Mouse (Mus musculus) embryonic facial prominence, embryonic 12.5 days (tissue): ENCODE results near the gene Robo1. TPM values are rescaled to one million over a fixed set of nuclear protein-coding genes. Genes with fewer than 3 reads are reported as not detected.

Experiments
- ATAC-seq: fragments of 200-750 bp; cut with Nextera tagmentation; 2 replicates; pipeline ENCODE4 v1.8.0; 2017; ENCODE audit not compliant: insufficient number of reproducible peaks, insufficient read depth, low FRiP score, low TSS enrichment
- H3K27ac ChIP-seq: fragments of 300-500 bp; sonication (generic); 2 replicates; pipeline ENCODE4 v1.5.1; 2016; ENCODE audit warnings: mild to moderate bottlenecking
- H3K27me3 ChIP-seq: fragments of 300-500 bp; sonication (generic); 2 replicates; pipeline ENCODE4 v1.6.1; 2016; ENCODE audit warnings: mild to moderate bottlenecking, moderate library complexity
- H3K36me3 ChIP-seq: fragments of 300-500 bp; sonication (generic); 2 replicates; pipeline ENCODE4 v1.6.1; 2016; ENCODE audit warnings: mild to moderate bottlenecking
- H3K4me1 ChIP-seq: fragments of 300-500 bp; sonication (generic); 2 replicates; pipeline ENCODE4 v1.6.1; 2016
- H3K4me2 ChIP-seq: fragments of 300-500 bp; sonication (generic); replicated peaks from 2 replicates; pipeline ENCODE4 v1.6.1; 2016; ENCODE audit warnings: mild to moderate bottlenecking, moderate library complexity
- H3K4me3 ChIP-seq: fragments of 300-500 bp; sonication (generic); 2 replicates; pipeline ENCODE4 v1.5.1; 2016; ENCODE audit warnings: mild to moderate bottlenecking
- H3K9ac ChIP-seq: fragments of 300-500 bp; sonication (generic); 2 replicates; pipeline ENCODE4 v1.6.1; 2016; ENCODE audit warnings: mild to moderate bottlenecking, moderate library complexity
- H3K9me3 ChIP-seq: fragments of 300-500 bp; sonication (generic); 2 replicates; pipeline ENCODE4 v1.6.1; 2016; ENCODE audit warnings: mild to moderate bottlenecking, moderate library complexity
- WGBS: fragments of 180-500 bp; shearing (Covaris S2); methylation state at CpG from one replicate; pipeline ENCODE4 v1.1.7; 2016; 5-methylcytosine and 5-hydroxymethylcytosine counted together
- polyA plus RNA-seq: library from polyadenylated mRNA; unstranded; fragments of >200 nt; fragmentation: Nextera tagmentation; extraction: Ambion mirVana; gene quantifications from 2 replicates; pipeline ENCODE4 v1.2.1, GENCODE M21; 2016

The Robo1 gene
- polyA plus RNA-seq, 1 experiment from 2014 or later, result 77.9 TPM

GRCm38 (mm10) chr16:72934908-72935307 lies 626.8 kb downstream of the Robo1 start:
- H3K27ac ChIP-seq, result no peak overlapping the region
- no peak overlapping the region for H3K4me2 ChIP-seq
- H3K27me3 ChIP-seq, result no peaks in the 10 kb centered on the region
- peaks cover 19% of the 10 kb centered on the region; the same call in 1 of the 2 replicates for H3K4me1 ChIP-seq
- H3K4me3 ChIP-seq, result no peak overlapping the region
- H3K36me3 ChIP-seq, result 0 out of 2 replicates have a peak, but pooled peaks cover 5% of the 10 kb centered on the region
- H3K9me3 ChIP-seq, result no peaks in the 10 kb centered on the region
- H3K9ac ChIP-seq, result no peak overlapping the region
- ATAC-seq, result no peak

DNA sequence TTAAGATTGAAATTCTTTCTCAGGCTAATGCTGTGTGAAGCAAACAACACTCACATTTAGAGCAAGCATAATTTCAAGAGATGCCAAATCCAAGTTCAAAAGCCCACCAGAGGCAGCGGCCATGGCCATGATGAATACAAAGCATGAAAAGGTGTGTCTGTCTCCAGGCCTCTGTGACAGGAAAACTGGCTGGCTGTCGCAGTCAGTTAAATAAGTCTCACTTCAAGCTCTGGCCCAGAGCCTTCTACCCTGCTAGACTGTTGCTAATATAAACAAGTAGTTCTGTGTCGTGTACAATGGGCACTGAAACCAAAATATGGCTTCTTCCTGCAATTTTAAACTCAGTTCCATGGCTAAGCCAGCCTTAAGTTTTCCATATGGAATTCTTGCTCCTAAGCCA lies 629.1 kb downstream of the Robo1 start:
- Histone ChIP-seq H3K36me3 (0 out of 2 replicates have a peak, but pooled peaks cover 5% of the 10 kb centered on the region), H3K27me3 (no peaks in the 10 kb centered on the region), H3K27ac (peak overlapping the region; percentile 63; the same call in 1 of the 2 replicates), H3K9me3 (no peaks in the 10 kb centered on the region), H3K4me1 (peaks cover 13% of the 10 kb centered on the region; the same call in 1 of the 2 replicates), H3K9ac (no peak overlapping the region), H3K4me2 (no peak overlapping the region), H3K4me3 (no peak overlapping the region)
- 39% methylated on average over 3 of the region's 3 CpGs for WGBS
- ATAC-seq, result no peak

- H3K9me3 ChIP-seq, result no peaks in the 10 kb centered on the region
- H3K4me1 ChIP-seq, result peaks cover 13% of the 10 kb centered on the region; the same call in 1 of the 2 replicates
- no peak overlapping the region for H3K4me3 ChIP-seq
- WGBS, result 90% methylated on average over 3 of the region's 3 CpGs
- no peaks in the 10 kb centered on the region for H3K36me3 ChIP-seq
- ATAC-seq, result no peak
- no peak overlapping the region for H3K9ac ChIP-seq
- H3K27me3 ChIP-seq, result no peaks in the 10 kb centered on the region
- no peak overlapping the region for H3K27ac ChIP-seq
- H3K4me2 ChIP-seq, result no peak overlapping the region
Observed at GRCm38 (mm10) chr16:72939862-72940261, 631.8 kb downstream of the Robo1 start.

GRCm38 (mm10) chr16:72940786-72941185 lies 632.7 kb downstream of the Robo1 start:
- no peaks in the 10 kb centered on the region for H3K9me3 ChIP-seq
- no peak overlapping the region for H3K27ac ChIP-seq
- peaks cover 13% of the 10 kb centered on the region; the same call in 1 of the 2 replicates for H3K4me1 ChIP-seq
- no peaks in the 10 kb centered on the region for H3K36me3 ChIP-seq
- no peak for ATAC-seq
- H3K9ac ChIP-seq, result no peak overlapping the region
- no peak overlapping the region for H3K4me3 ChIP-seq
- no peak overlapping the region for H3K4me2 ChIP-seq
- WGBS, result 89% methylated on average over 8 of the region's 8 CpGs
- H3K27me3 ChIP-seq, result no peaks in the 10 kb centered on the region

DNA sequence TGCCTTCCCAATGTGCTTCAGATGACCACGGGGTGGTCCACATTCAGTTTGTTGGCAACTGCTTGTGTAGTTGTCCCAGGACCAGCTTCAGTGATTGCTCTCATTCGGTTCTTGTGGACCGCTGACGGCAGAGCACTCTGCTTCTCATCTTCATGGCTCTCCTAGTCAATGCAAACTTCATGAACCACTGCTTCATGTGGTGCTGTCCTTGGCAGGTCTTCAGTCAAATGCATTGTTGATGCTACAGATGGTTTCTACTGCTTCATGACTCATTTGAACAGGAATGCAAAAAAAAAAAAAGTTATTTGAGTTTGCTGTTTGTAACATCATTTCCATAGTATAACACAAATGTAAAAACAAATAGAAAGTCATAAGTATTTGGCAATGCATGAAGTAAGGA lies 636.3 kb downstream of the Robo1 start:
- no peak for ATAC-seq
- Histone ChIP-seq H3K4me3 (no peak overlapping the region), H3K27ac (no peak overlapping the region), H3K9ac (no peak overlapping the region), H3K36me3 (no peaks in the 10 kb centered on the region), H3K9me3 (no peaks in the 10 kb centered on the region), H3K4me1 (no peaks in the 10 kb centered on the region), H3K4me2 (no peak overlapping the region), H3K27me3 (no peaks in the 10 kb centered on the region)
- WGBS, result 97% methylated on average over 4 of the region's 4 CpGs

DNA sequence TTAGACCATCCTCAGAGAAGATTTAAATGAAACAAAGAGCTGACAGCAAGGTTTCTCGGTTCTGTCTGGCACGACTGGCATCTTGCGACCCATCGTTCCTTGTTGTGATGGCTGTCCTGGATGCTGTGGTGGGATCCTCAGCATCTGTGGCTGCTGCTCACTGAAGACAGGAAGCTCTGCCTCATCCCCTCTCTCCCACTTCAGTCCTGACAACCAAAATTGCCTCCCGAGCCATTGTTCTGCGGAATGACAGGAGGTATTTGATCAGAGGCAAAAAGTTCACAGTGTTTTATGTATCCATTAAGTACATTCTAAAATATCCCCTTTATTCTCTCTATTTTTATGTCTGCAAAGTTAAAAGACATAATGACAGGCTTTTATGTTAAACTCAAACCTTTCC lies 643.9 kb downstream of the Robo1 start:
- H3K9me3 ChIP-seq, result no peaks in the 10 kb centered on the region
- 73% methylated on average over 6 of the region's 6 CpGs for WGBS
- H3K36me3 ChIP-seq, result no peaks in the 10 kb centered on the region
- H3K27me3 ChIP-seq, result no peaks in the 10 kb centered on the region
- H3K27ac ChIP-seq, result no peak overlapping the region
- no peak overlapping the region for H3K4me2 ChIP-seq
- H3K4me1 ChIP-seq, result no peaks in the 10 kb centered on the region
- no peak for ATAC-seq
- H3K4me3 ChIP-seq, result no peak overlapping the region
- no peak overlapping the region for H3K9ac ChIP-seq

DNA sequence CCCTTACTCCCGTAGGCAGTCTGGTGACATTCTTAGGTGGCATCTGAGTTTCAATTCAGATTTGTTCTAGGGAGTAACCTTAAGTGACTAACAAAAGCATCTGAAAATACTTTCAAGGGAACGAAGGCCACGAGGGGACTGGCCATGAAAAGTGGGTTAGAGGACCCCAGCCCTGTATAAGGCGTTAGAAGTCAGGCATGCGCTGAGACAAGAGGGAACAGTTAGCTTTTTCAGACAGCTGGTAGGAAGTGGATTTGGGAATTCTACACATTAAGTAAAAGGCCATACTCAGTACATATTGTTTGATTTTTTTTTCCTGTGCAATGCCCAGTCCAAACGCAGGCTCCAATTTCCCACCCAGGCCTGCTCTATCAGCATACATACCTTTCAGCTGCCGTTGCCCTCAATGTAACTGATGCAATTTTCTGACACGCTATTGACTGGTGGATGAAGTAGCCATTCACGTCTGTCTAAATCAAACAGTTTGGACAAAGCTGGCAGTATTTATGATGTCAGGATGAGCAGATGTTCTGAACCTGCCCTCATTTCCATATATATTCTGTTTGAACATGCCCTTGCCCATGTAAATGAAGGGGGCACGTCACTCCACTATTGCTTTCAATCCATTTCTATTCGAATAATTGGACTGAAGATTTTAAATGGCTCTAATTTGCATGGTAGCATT lies 651.1 kb downstream of the Robo1 start:
- Histone ChIP-seq H3K9ac (no peak overlapping the region), H3K27me3 (no peaks in the 10 kb centered on the region), H3K4me1 (no peaks in the 10 kb centered on the region), H3K27ac (no peak overlapping the region), H3K4me2 (no peak overlapping the region), H3K4me3 (no peak overlapping the region), H3K36me3 (peaks cover 18% of the 10 kb centered on the region), H3K9me3 (no peaks in the 10 kb centered on the region)
- ATAC-seq, result no peak
- 68% methylated on average over 11 of the region's 11 CpGs for WGBS

DNA sequence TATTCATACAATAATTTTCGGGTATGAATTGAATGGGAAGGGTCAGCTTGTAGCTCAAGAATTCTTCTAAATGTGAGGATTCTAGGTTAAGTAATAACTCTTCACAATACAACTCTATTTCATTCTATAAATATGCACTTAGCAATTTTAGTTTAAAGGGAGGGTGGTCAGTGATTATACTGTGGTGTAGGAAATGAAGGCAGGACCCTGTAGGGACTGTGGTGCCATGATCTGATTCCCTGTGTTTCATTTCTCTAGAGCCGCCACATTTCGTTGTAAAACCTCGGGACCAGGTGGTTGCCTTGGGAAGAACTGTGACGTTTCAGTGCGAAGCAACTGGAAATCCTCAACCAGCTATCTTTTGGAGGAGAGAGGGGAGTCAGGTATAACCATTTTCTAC lies 651.7 kb downstream of the Robo1 start:
- 89% methylated on average over 6 of the region's 6 CpGs for WGBS
- Histone ChIP-seq H3K27me3 (no peaks in the 10 kb centered on the region), H3K9me3 (no peaks in the 10 kb centered on the region), H3K4me1 (no peaks in the 10 kb centered on the region), H3K9ac (no peak overlapping the region), H3K36me3 (peaks cover 18% of the 10 kb centered on the region), H3K4me3 (no peak overlapping the region), H3K27ac (no peak overlapping the region), H3K4me2 (no peak overlapping the region)
- ATAC-seq, result no peak

DNA sequence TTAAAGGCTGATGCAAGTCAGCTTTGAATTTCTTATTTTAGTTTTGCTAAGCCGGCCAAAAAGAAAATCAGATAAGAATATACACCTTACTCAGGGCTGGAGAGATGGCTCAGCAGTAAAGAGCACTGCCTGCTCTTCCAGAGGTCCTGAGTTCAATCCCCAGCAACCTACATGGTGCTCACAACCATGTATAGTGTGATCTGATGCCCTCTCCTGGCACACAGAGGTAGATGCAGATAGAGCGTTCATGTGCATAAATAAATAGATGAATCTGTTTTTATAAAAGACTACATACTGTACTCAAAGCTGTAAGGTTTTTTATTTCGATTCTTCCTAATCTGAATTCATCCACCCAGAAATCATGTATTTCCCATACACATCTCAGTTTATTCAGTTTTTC lies 655.7 kb downstream of the Robo1 start:
- Histone ChIP-seq H3K36me3 (peaks cover 18% of the 10 kb centered on the region), H3K9me3 (no peaks in the 10 kb centered on the region), H3K4me2 (no peak overlapping the region), H3K4me3 (no peak overlapping the region), H3K4me1 (no peaks in the 10 kb centered on the region), H3K27me3 (no peaks in the 10 kb centered on the region), H3K27ac (no peak overlapping the region), H3K9ac (no peak overlapping the region)
- WGBS, result 98% methylated on average over 3 of the region's 3 CpGs
- ATAC-seq, result no peak

- ATAC-seq, result no peak
- H3K27me3 ChIP-seq, result no peaks in the 10 kb centered on the region
- H3K4me3 ChIP-seq, result no peak overlapping the region
- H3K36me3 ChIP-seq, result peaks cover 17% of the 10 kb centered on the region
- WGBS, result 88% methylated on average over 7 of the region's 7 CpGs
- H3K9ac ChIP-seq, result no peak overlapping the region
- peaks cover 9% of the 10 kb centered on the region for H3K4me1 ChIP-seq
- no peaks in the 10 kb centered on the region for H3K9me3 ChIP-seq
- H3K4me2 ChIP-seq, result no peak overlapping the region
- H3K27ac ChIP-seq, result no peak overlapping the region
Observed at GRCm38 (mm10) chr16:72967509-72967908, 659.4 kb downstream of the Robo1 start.

DNA sequence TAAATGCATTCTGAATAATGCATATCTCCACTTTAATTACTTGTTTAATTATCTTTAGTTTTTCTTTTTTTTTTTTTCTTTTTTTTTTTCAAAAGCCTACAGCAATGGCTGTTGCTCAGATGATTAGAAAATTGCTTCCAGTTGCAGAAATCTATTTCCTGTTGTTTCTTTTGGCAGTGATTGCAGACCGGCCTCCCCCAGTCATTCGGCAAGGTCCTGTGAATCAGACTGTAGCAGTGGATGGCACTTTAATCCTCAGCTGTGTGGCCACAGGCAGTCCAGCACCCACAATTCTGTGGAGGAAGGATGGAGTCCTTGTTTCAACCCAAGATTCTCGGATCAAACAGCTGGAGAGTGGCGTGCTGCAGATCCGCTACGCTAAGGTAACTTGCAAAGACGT lies 661.9 kb downstream of the Robo1 start:
- no peaks in the 10 kb centered on the region for H3K27me3 ChIP-seq
- H3K27ac ChIP-seq, result peak overlapping the region; percentile 69; the same call in 1 of the 2 replicates
- peaks cover 9% of the 10 kb centered on the region for H3K4me1 ChIP-seq
- peaks cover 14% of the 10 kb centered on the region for H3K36me3 ChIP-seq
- WGBS, result 48% methylated on average over 7 of the region's 7 CpGs
- no peak overlapping the region for H3K9ac ChIP-seq
- no peak overlapping the region for H3K4me3 ChIP-seq
- H3K4me2 ChIP-seq, result no peak overlapping the region
- no peaks in the 10 kb centered on the region for H3K9me3 ChIP-seq
- ATAC-seq, result no peak

GRCm38 (mm10) chr16:72973685-72974084 lies 665.6 kb downstream of the Robo1 start:
- no peaks in the 10 kb centered on the region for H3K27me3 ChIP-seq
- peaks cover 20% of the 10 kb centered on the region for H3K36me3 ChIP-seq
- H3K4me1 ChIP-seq, result peaks cover 18% of the 10 kb centered on the region
- WGBS, result 85% methylated on average over 6 of the region's 6 CpGs
- no peaks in the 10 kb centered on the region for H3K9me3 ChIP-seq
- no peak overlapping the region for H3K9ac ChIP-seq
- H3K4me2 ChIP-seq, result no peak overlapping the region
- ATAC-seq, result no peak
- no peak overlapping the region for H3K27ac ChIP-seq
- no peak overlapping the region for H3K4me3 ChIP-seq
